ENCODE assay signal across 22 mouse cellular contexts in genomic region chr15:98152916-98153315, GRCm38 (mm10). TPM values are rescaled to one million over a fixed set of nuclear protein-coding genes. Genes with fewer than 3 reads are reported as not detected.
DNase-seq lines count a peak whose midpoint lies in the region; ATAC-seq and TF ChIP-seq lines count a peak whose summit lies in the region.
"Had no signal": no experiment of that assay in that cellular context is flagged by ENCODE, and none has a peak within 500 bp of the region (broad histone marks: within the 10 kb centered on the region; RNA-seq: fewer than 3 reads in every experiment).

No protein-coding gene starts in this region.

- no peak overlapping the region for H3K4me2 ChIP-seq in embryonic facial prominence, embryonic 14.5 days (ENCODE audit: low read depth, low read length)
- H3K4me2 ChIP-seq in neural tube, embryonic 13.5 days: no peak overlapping the region
- H3K4me2 ChIP-seq in neural tube, embryonic 15.5 days: no peak overlapping the region
- H3K4me2 ChIP-seq in kidney, embryonic 14.5 days (replicated peaks; ENCODE audit: low read depth, low read length): no peak overlapping the region
- H3K4me2 ChIP-seq: embryonic facial prominence, embryonic 12.5 days; intestine, embryonic 15.5 days had no signal

- no peak overlapping the region for H3K4me3 ChIP-seq in embryonic facial prominence, embryonic 14.5 days (ENCODE audit: low read depth, low read length)
- H3K4me3 ChIP-seq in embryonic facial prominence, embryonic 10.5 days: no peak overlapping the region
- H3K4me3 ChIP-seq in layer of hippocampus, adult 2 months: no peak overlapping the region
- no peak overlapping the region for H3K4me3 ChIP-seq in neural tube, embryonic 13.5 days
- no peak overlapping the region for H3K4me3 ChIP-seq in neural tube, embryonic 15.5 days (replicated peaks)
- no peak overlapping the region for H3K4me3 ChIP-seq in kidney, embryonic 14.5 days (ENCODE audit: low read length)
- H3K4me3 ChIP-seq: embryonic facial prominence, embryonic 12.5 days; intestine, embryonic 15.5 days had no signal

- WGBS in embryonic facial prominence, embryonic 14.5 days: 39% methylated on average over 7 of the region's 7 CpGs
- 52% methylated on average over 7 of the region's 7 CpGs for WGBS in embryonic facial prominence, embryonic 10.5 days
- WGBS in neural tube, embryonic 13.5 days: 77% methylated on average over 7 of the region's 7 CpGs
- WGBS in neural tube, embryonic 15.5 days: 71% methylated on average over 7 of the region's 7 CpGs
- WGBS in kidney, embryonic 14.5 days: 88% methylated on average over 7 of the region's 7 CpGs

- no peaks in the 10 kb centered on the region for H3K4me1 ChIP-seq in embryonic facial prominence, embryonic 14.5 days (ENCODE audit: control insufficient read depth, insufficient read depth, low read length)
- H3K4me1 ChIP-seq in embryonic facial prominence, embryonic 10.5 days: peaks cover 5% of the 10 kb centered on the region; the same call in 1 of the 2 replicates
- no peaks in the 10 kb centered on the region for H3K4me1 ChIP-seq in neural tube, embryonic 13.5 days (replicated peaks)
- H3K4me1 ChIP-seq in neural tube, embryonic 15.5 days: no peaks in the 10 kb centered on the region
- no peaks in the 10 kb centered on the region for H3K4me1 ChIP-seq in kidney, embryonic 14.5 days (ENCODE audit: control insufficient read depth, insufficient read depth, low read length)
- H3K4me1 ChIP-seq: embryonic facial prominence, embryonic 12.5 days; intestine, embryonic 15.5 days had no signal

- TF ChIP-seq CTCF in layer of hippocampus, adult 2 months (conservative IDR thresholded peaks at IDR 0.05): no peak

- H3K36me3 ChIP-seq in embryonic facial prominence, embryonic 14.5 days (ENCODE audit: control insufficient read depth, insufficient read depth, low read length): no peaks in the 10 kb centered on the region
- no peaks in the 10 kb centered on the region for H3K36me3 ChIP-seq in embryonic facial prominence, embryonic 10.5 days (replicated peaks)
- H3K36me3 ChIP-seq in neural tube, embryonic 13.5 days: no peaks in the 10 kb centered on the region
- no peaks in the 10 kb centered on the region for H3K36me3 ChIP-seq in neural tube, embryonic 15.5 days
- H3K36me3 ChIP-seq in kidney, embryonic 14.5 days (ENCODE audit: control insufficient read depth, insufficient read depth, low read length): no peaks in the 10 kb centered on the region
- H3K36me3 ChIP-seq: embryonic facial prominence, embryonic 12.5 days; intestine, embryonic 15.5 days had no signal

- peak overlapping the region; percentile 30; the same call in 1 of the 2 replicates for H3K9ac ChIP-seq in embryonic facial prominence, embryonic 14.5 days (ENCODE audit: low read depth, low read length)
- H3K9ac ChIP-seq in neural tube, embryonic 13.5 days: 0 out of 2 replicates have a peak overlapping the region, but pooled peaks have one; percentile 17
- no peak overlapping the region for H3K9ac ChIP-seq in neural tube, embryonic 15.5 days (replicated peaks)
- no peak overlapping the region for H3K9ac ChIP-seq in kidney, embryonic 14.5 days (ENCODE audit: low read depth, low read length)
- H3K9ac ChIP-seq: embryonic facial prominence, embryonic 12.5 days; intestine, embryonic 15.5 days; liver, postnatal 0 days had no signal

- ATAC-seq in embryonic facial prominence, embryonic 14.5 days (ENCODE audit: low read depth): no peak
- ATAC-seq in neural tube, embryonic 13.5 days (ENCODE audit: low read depth): no peak
- ATAC-seq in neural tube, embryonic 15.5 days (ENCODE audit: low FRiP score): no peak
- no peak for ATAC-seq in kidney, embryonic 14.5 days (ENCODE audit: low FRiP score, low TSS enrichment)
- ATAC-seq: intestine, embryonic 15.5 days; liver, postnatal 0 days had no signal

- H3K27me3 ChIP-seq in embryonic facial prominence, embryonic 14.5 days (replicated peaks; ENCODE audit: control insufficient read depth, insufficient read depth, low read length): no peaks in the 10 kb centered on the region
- no peaks in the 10 kb centered on the region for H3K27me3 ChIP-seq in embryonic facial prominence, embryonic 10.5 days (replicated peaks; ENCODE audit: low read depth, poor library complexity, severe bottlenecking)
- no peaks in the 10 kb centered on the region for H3K27me3 ChIP-seq in neural tube, embryonic 13.5 days
- H3K27me3 ChIP-seq in neural tube, embryonic 15.5 days (replicated peaks): no peaks in the 10 kb centered on the region
- no peaks in the 10 kb centered on the region for H3K27me3 ChIP-seq in kidney, embryonic 14.5 days (ENCODE audit: control insufficient read depth, insufficient read depth, low read length)
- H3K27me3 ChIP-seq: embryonic facial prominence, embryonic 12.5 days; intestine, embryonic 15.5 days had no signal

- peak; percentile 21 for DNase-seq in embryonic facial prominence, embryonic 14.5 days (ENCODE audit: low spot score)
- DNase-seq in embryonic facial prominence, embryonic 10.5 days (ENCODE audit: low spot score): no peak
- no peak for DNase-seq in layer of hippocampus, adult 2 months (ENCODE audit: low spot score in 2 of 2)
- DNase-seq in layer of hippocampus, postnatal 14 days (ENCODE audit: low spot score in 2 of 2): no peak
- no peak for DNase-seq in kidney, adult 18-20 months
- DNase-seq: adrenal gland, adult 8-10 months; cerebellum, adult 11-12 months; cerebellum, postnatal 36 days; layer of hippocampus, adult 9-11 months; liver; liver, postnatal 0 days; right cerebral cortex, adult 18-20 months; thymus, postnatal 4 days had no signal

- H3K27ac ChIP-seq in embryonic facial prominence, embryonic 14.5 days (replicated peaks; ENCODE audit: low read depth, low read length): no peak overlapping the region
- H3K27ac ChIP-seq in embryonic facial prominence, embryonic 10.5 days (replicated peaks): no peak overlapping the region
- H3K27ac ChIP-seq in layer of hippocampus, adult 2 months: peak overlapping the region; percentile 76
- no peak overlapping the region for H3K27ac ChIP-seq in neural tube, embryonic 13.5 days (replicated peaks)
- H3K27ac ChIP-seq in neural tube, embryonic 15.5 days (replicated peaks): no peak overlapping the region
- no peak overlapping the region for H3K27ac ChIP-seq in kidney, embryonic 14.5 days (ENCODE audit: low read depth, low read length)
- H3K27ac ChIP-seq: embryonic facial prominence, embryonic 12.5 days; intestine, embryonic 15.5 days had no signal

- no peaks in the 10 kb centered on the region for H3K9me3 ChIP-seq in embryonic facial prominence, embryonic 14.5 days (ENCODE audit: control insufficient read depth, low read length)
- no peaks in the 10 kb centered on the region for H3K9me3 ChIP-seq in embryonic facial prominence, embryonic 10.5 days
- H3K9me3 ChIP-seq in neural tube, embryonic 13.5 days: no peaks in the 10 kb centered on the region
- no peaks in the 10 kb centered on the region for H3K9me3 ChIP-seq in neural tube, embryonic 15.5 days (replicated peaks)
- H3K9me3 ChIP-seq in kidney, embryonic 14.5 days (ENCODE audit: control insufficient read depth, low read length): no peaks in the 10 kb centered on the region
- H3K9me3 ChIP-seq: embryonic facial prominence, embryonic 12.5 days; intestine, embryonic 15.5 days had no signal

RNA-seq across cellular contexts. Expression of gene Asb8, which starts 12.5 kb away (rescaled TPM):
- polyA plus RNA-seq in embryonic facial prominence, embryonic 14.5 days (2014; fragmentation: Nextera tagmentation; extraction: Ambion mirVana): 58.4 and 62.5 TPM in 2 replicates
- 38.0 and 43.2 TPM in 2 replicates for polyA plus RNA-seq in embryonic facial prominence, embryonic 10.5 days (2016; fragmentation: Nextera tagmentation; extraction: Ambion mirVana)
- total RNA-seq in layer of hippocampus, adult 2 months (2021): 10 to 100 TPM; 51.8 to 55.1 TPM
- total RNA-seq in layer of hippocampus, postnatal 14 days (2021): 10 to 100 TPM; 45.0 to 45.6 TPM
- 57.5 and 63.8 TPM in 2 replicates for polyA plus RNA-seq in neural tube, embryonic 13.5 days (2015; fragmentation: Nextera tagmentation; extraction: Ambion mirVana)
- polyA plus RNA-seq in neural tube, embryonic 15.5 days (2015; fragmentation: Nextera tagmentation; extraction: Ambion mirVana): 61.9 and 62.5 TPM in 2 replicates
- polyA plus RNA-seq in kidney, embryonic 14.5 days (2014; fragmentation: Nextera tagmentation; extraction: Ambion mirVana): 40.6 and 52.6 TPM in 2 replicates

RNA-seq across cellular contexts. Expression of gene Ccdc184, which starts 14.0 kb away (rescaled TPM):
- polyA plus RNA-seq in embryonic facial prominence, embryonic 14.5 days (2014; fragmentation: Nextera tagmentation; extraction: Ambion mirVana): 2.0 and 2.5 TPM in 2 replicates
- polyA plus RNA-seq in embryonic facial prominence, embryonic 10.5 days (2016; fragmentation: Nextera tagmentation; extraction: Ambion mirVana): 2.1 and 2.5 TPM in 2 replicates
- 10 to 100 TPM; 10.6 to 10.9 TPM for total RNA-seq in layer of hippocampus, adult 2 months (2021)
- total RNA-seq in layer of hippocampus, postnatal 14 days (2021): 10 to 100 TPM; 18.2 to 18.7 TPM
- polyA plus RNA-seq in neural tube, embryonic 13.5 days (2015; fragmentation: Nextera tagmentation; extraction: Ambion mirVana): 50.1 and 50.4 TPM in 2 replicates
- 98.5 and 116 TPM in 2 replicates for polyA plus RNA-seq in neural tube, embryonic 15.5 days (2015; fragmentation: Nextera tagmentation; extraction: Ambion mirVana)
- 0.99 and 1.2 TPM in 2 replicates for polyA plus RNA-seq in kidney, embryonic 14.5 days (2014; fragmentation: Nextera tagmentation; extraction: Ambion mirVana)
- polyA plus RNA-seq: liver, postnatal 0 days had no signal

RNA-seq across cellular contexts. Expression of gene Olfr288, which starts 42.4 kb away (rescaled TPM):
- not detected in 2 replicates for polyA plus RNA-seq in embryonic facial prominence, embryonic 14.5 days (2014; fragmentation: Nextera tagmentation; extraction: Ambion mirVana)
- polyA plus RNA-seq in embryonic facial prominence, embryonic 10.5 days (2016; fragmentation: Nextera tagmentation; extraction: Ambion mirVana): not detected in 2 replicates
- not detected for total RNA-seq in layer of hippocampus, adult 2 months (2021)
- not detected for total RNA-seq in layer of hippocampus, postnatal 14 days (2021)
- not detected in 2 replicates for polyA plus RNA-seq in neural tube, embryonic 13.5 days (2015; fragmentation: Nextera tagmentation; extraction: Ambion mirVana)
- polyA plus RNA-seq in neural tube, embryonic 15.5 days (2015; fragmentation: Nextera tagmentation; extraction: Ambion mirVana): not detected in 2 replicates
- not detected in 2 replicates for polyA plus RNA-seq in kidney, embryonic 14.5 days (2014; fragmentation: Nextera tagmentation; extraction: Ambion mirVana)
- total RNA-seq: adrenal gland, adult 8-10 months; left cerebral cortex, postnatal 10 days had no signal
- polyA plus RNA-seq: embryonic facial prominence, embryonic 12.5 days; gonadal fat pad, adult 2 months; heart, embryonic 16.5 days; hindbrain, embryonic 11.5 days; intestine, embryonic 15.5 days; liver, postnatal 0 days had no signal

RNA-seq across cellular contexts. Expression of gene Senp1, which starts 59.4 kb away (rescaled TPM):
- polyA plus RNA-seq in embryonic facial prominence, embryonic 14.5 days (2014; fragmentation: Nextera tagmentation; extraction: Ambion mirVana): 27.2 and 29.4 TPM in 2 replicates
- polyA plus RNA-seq in embryonic facial prominence, embryonic 10.5 days (2016; fragmentation: Nextera tagmentation; extraction: Ambion mirVana): 46.6 and 47.3 TPM in 2 replicates
- total RNA-seq in layer of hippocampus, adult 2 months (2021): 10 to 100 TPM; 12.7 to 13.5 TPM
- total RNA-seq in layer of hippocampus, postnatal 14 days (2021): 10 to 100 TPM; 13.5 to 13.7 TPM
- polyA plus RNA-seq in neural tube, embryonic 13.5 days (2015; fragmentation: Nextera tagmentation; extraction: Ambion mirVana): 20.3 and 23.4 TPM in 2 replicates
- 16.8 and 22.5 TPM in 2 replicates for polyA plus RNA-seq in neural tube, embryonic 15.5 days (2015; fragmentation: Nextera tagmentation; extraction: Ambion mirVana)
- 25.9 and 41.2 TPM in 2 replicates for polyA plus RNA-seq in kidney, embryonic 14.5 days (2014; fragmentation: Nextera tagmentation; extraction: Ambion mirVana)

Comparison
In these comparisons a context has a peak if more than half of its experiments do, and no peak if none do; other contexts are left out.
1. H3K9ac ChIP-seq: peak in embryonic facial prominence, embryonic 14.5 days (single experiment) and neural tube, embryonic 13.5 days (single experiment); none in neural tube, embryonic 15.5 days (single experiment) and kidney, embryonic 14.5 days (single experiment).
2. RNA of gene Ccdc184, which starts 14.0 kb away (polyA plus RNA-seq): 98.5 to 116 TPM in neural tube, embryonic 15.5 days and 50.1 to 50.4 TPM in neural tube, embryonic 13.5 days; 2.1 to 2.5 TPM in embryonic facial prominence, embryonic 10.5 days, 2.0 to 2.5 TPM in embryonic facial prominence, embryonic 14.5 days and 0.99 to 1.2 TPM in kidney, embryonic 14.5 days; every median in the first group is over 10 times any median in the second.